Mouse (Mus musculus): ENCODE results near the gene Smarcal1.

The Smarcal1 gene

GRCm38 (mm10) chr1:72582947-72583731 lies at the start of gene Smarcal1:
Gene Smarcal1, plus strand, starts transcription at chr1:72583251.
- DNase-seq (ENCODE audit: low spot score), result peak; percentile 98

GRCm38 (mm10) chr1:72533439-72533838 lies 49.6 kb upstream of the Smarcal1 start:
- DNase-seq (ENCODE audit: low spot score), result no peak

GRCm38 (mm10) chr1:72535725-72536571 lies 47.1 kb upstream of the Smarcal1 start:
- peak; percentile 49 for DNase-seq (ENCODE audit: low spot score)

GRCm38 (mm10) chr1:72536611-72537351 lies 46.3 kb upstream of the Smarcal1 start, which contains the start of gene March4:
Gene March4, minus strand, starts transcription at chr1:72536930.
- DNase-seq (ENCODE audit: low spot score), result peak; percentile 80

- no peak for DNase-seq (ENCODE audit: low spot score)
Measured at GRCm38 (mm10) chr1:72538266-72538665, 44.8 kb upstream of the Smarcal1 start.

GRCm38 (mm10) chr1:72550317-72550716 lies 32.7 kb upstream of the Smarcal1 start:
- DNase-seq (ENCODE audit: low spot score), result no peak

- DNase-seq (ENCODE audit: low spot score), result no peak
Measured at GRCm38 (mm10) chr1:72556471-72556870, 26.6 kb upstream of the Smarcal1 start.

- DNase-seq (ENCODE audit: low spot score), result no peak
Measured at GRCm38 (mm10) chr1:72558625-72559024, 24.4 kb upstream of the Smarcal1 start.

GRCm38 (mm10) chr1:72564334-72564962 lies 18.6 kb upstream of the Smarcal1 start:
- no peak for DNase-seq (ENCODE audit: low spot score)

GRCm38 (mm10) chr1:72567056-72567455 lies 16.0 kb upstream of the Smarcal1 start:
- DNase-seq (ENCODE audit: low spot score), result peak; percentile 27

GRCm38 (mm10) chr1:72568725-72569124 lies 14.3 kb upstream of the Smarcal1 start:
- DNase-seq (ENCODE audit: low spot score), result no peak

GRCm38 (mm10) chr1:72574047-72574446 lies 9.0 kb upstream of the Smarcal1 start:
- DNase-seq (ENCODE audit: low spot score), result no peak

- no peak for DNase-seq (ENCODE audit: low spot score)
Measured at GRCm38 (mm10) chr1:72574608-72575007, 8.4 kb upstream of the Smarcal1 start.

GRCm38 (mm10) chr1:72575121-72575520 lies 7.9 kb upstream of the Smarcal1 start:
- peak; percentile 49 for DNase-seq (ENCODE audit: low spot score)

GRCm38 (mm10) chr1:72577481-72577922 lies 5.5 kb upstream of the Smarcal1 start:
- peak; percentile 57 for DNase-seq (ENCODE audit: low spot score)

GRCm38 (mm10) chr1:72578351-72578750 lies 4.7 kb upstream of the Smarcal1 start:
- peak; percentile 21 for DNase-seq (ENCODE audit: low spot score)

- peak; percentile 78 for DNase-seq (ENCODE audit: low spot score)
Measured at GRCm38 (mm10) chr1:72578806-72579205, 4.2 kb upstream of the Smarcal1 start.

GRCm38 (mm10) chr1:72583906-72584305 lies 855 bp downstream of the Smarcal1 start:
- DNase-seq (ENCODE audit: low spot score), result no peak

- DNase-seq (ENCODE audit: low spot score), result no peak
Measured at GRCm38 (mm10) chr1:72585971-72586875, 3.2 kb downstream of the Smarcal1 start.

- DNase-seq (ENCODE audit: low spot score), result no peak
Measured at GRCm38 (mm10) chr1:72587532-72587931, 4.5 kb downstream of the Smarcal1 start.

GRCm38 (mm10) chr1:72588763-72589162 lies 5.7 kb downstream of the Smarcal1 start:
- DNase-seq (ENCODE audit: low spot score), result no peak
